Mouse (Mus musculus) bone marrow, adult 2 months (tissue): ENCODE measurements at regions not wholly inside any gene's neighbourhood (a gene's known extent, or its start where the extent isn't known, plus 50 kb on each side); places are given as distances from the start of the nearest gene placed in this dataset.

Experiments
- H3K27ac ChIP-seq: fragments of 200-500 bp; 2 replicates; pipeline ENCODE4 v1.5.1; 2012; ENCODE audit warnings: low read depth, mild to moderate bottlenecking, control low read depth, inconsistent platforms, low read length; ENCODE audit not compliant: control insufficient read depth, poor library complexity, insufficient read depth
- H3K4me1 ChIP-seq: fragments of 200-500 bp; 2 replicates; pipeline ENCODE4 v1.6.1; 2011; ENCODE audit warnings: low read length; ENCODE audit not compliant: control insufficient read depth, insufficient read depth
- H3K4me3 ChIP-seq: fragments of 200-500 bp; replicated peaks from 2 replicates; pipeline ENCODE3; 2011; ENCODE audit warnings: mild to moderate bottlenecking, low read depth, low read length, control low read depth; ENCODE audit not compliant: control insufficient read depth
- CTCF ChIP-seq: fragments of 200-500 bp; IDR thresholded peaks from 2 replicates; pipeline ENCODE4 v1.5.1; 2011; ENCODE audit warnings: low read length, control low read depth; ENCODE audit not compliant: control insufficient read depth, insufficient read depth
- POLR2A ChIP-seq: fragments of 200-500 bp; IDR thresholded peaks from 2 replicates; pipeline ENCODE4 v1.6.1; 2011; ENCODE audit warnings: low read depth, mild to moderate bottlenecking, control low read depth, low read length, borderline replicate concordance; ENCODE audit not compliant: control insufficient read depth
- WGBS: fragments of 180-500 bp; shearing (Covaris S2); methylation state at CpG from one replicate; pipeline ENCODE4 v1.1.7; 2018; 5-methylcytosine and 5-hydroxymethylcytosine counted together

- no peak overlapping the region for H3K4me3 ChIP-seq
- H3K27ac ChIP-seq, result no peak overlapping the region
- no peaks in the 10 kb centered on the region for H3K4me1 ChIP-seq
- TF ChIP-seq POLR2A (no peak), CTCF (no peak)
- 61% methylated on average over 7 of the region's 7 CpGs for WGBS
Observed at GRCm38 (mm10) chr9:33000691-33001164, 364.7 kb downstream of the Ets1 start.

DNA sequence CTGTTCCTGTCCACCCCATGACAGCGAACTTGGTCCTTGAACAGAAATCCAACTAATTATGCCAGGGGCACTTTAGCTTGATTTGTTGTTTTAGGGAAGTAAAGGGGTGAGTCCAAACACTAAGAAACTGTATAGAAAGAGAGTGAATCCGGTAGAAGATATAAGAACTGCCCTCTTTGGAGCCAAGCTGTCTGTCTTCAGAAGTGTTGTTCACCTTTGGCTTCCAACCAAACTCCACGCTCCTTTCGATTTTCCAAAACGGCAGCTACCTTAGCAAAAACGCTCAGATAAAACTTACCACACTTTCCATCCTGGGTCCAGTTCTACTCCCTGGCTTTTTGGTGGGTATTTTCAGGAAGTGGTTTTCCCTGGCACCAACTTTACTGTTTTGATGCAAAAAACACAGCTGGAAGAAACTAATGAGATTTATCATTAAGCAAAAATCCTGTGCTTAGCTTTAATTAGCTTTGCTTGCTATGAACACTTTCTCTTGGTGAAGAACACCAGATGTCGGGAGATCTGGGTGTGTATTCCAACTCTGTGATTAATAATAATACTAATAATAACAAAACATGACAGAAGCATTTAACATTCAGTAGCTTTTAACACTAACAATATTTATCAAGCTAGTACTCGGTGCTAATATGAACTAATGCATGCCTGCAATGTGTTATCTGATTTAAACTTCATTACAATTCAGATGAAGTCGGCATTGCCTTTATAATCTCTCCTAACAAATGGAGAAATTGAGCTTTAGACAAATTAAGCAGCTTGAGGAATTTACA lies 365.3 kb downstream of the Ets1 start:
- Histone ChIP-seq H3K4me3 (no peak overlapping the region), H3K27ac (no peak overlapping the region), H3K4me1 (no peaks in the 10 kb centered on the region)
- TF ChIP-seq POLR2A (no peak), CTCF (no peak)
- 63% methylated on average over 9 of the region's 9 CpGs for WGBS

GRCm38 (mm10) chr9:33003880-33004279 lies 367.9 kb downstream of the Ets1 start:
- no peak for TF ChIP-seq CTCF
- TF ChIP-seq POLR2A, result no peak
- WGBS, result 81% methylated on average over 1 of the region's 1 CpGs
- no peaks in the 10 kb centered on the region for H3K4me1 ChIP-seq

GRCm38 (mm10) chr9:33004536-33004935 lies 368.5 kb downstream of the Ets1 start:
- TF ChIP-seq CTCF (no peak), POLR2A (no peak)
- no peak overlapping the region for H3K27ac ChIP-seq
- H3K4me1 ChIP-seq, result no peaks in the 10 kb centered on the region
- no peak overlapping the region for H3K4me3 ChIP-seq
- WGBS, result 83% methylated on average over 3 of the region's 3 CpGs

More at GRCm38 (mm10) chr9:33003880-33004279, 367.9 kb downstream of the Ets1 start:
- Histone ChIP-seq H3K27ac (no peak overlapping the region), H3K4me3 (no peak overlapping the region)

- Histone ChIP-seq H3K27ac (no peak overlapping the region), H3K4me3 (no peak overlapping the region), H3K4me1 (no peaks in the 10 kb centered on the region)
- TF ChIP-seq POLR2A (no peak), CTCF (no peak)
- WGBS, result 59% methylated on average over 3 of the region's 3 CpGs
Observed at GRCm38 (mm10) chr9:33007456-33008063, 371.5 kb downstream of the Ets1 start.

GRCm38 (mm10) chr9:33011241-33011640 lies 375.2 kb downstream of the Ets1 start:
- Histone ChIP-seq H3K4me3 (no peak overlapping the region), H3K4me1 (no peaks in the 10 kb centered on the region), H3K27ac (no peak overlapping the region)
- no peak for TF ChIP-seq CTCF
- TF ChIP-seq POLR2A, result no peak

DNA sequence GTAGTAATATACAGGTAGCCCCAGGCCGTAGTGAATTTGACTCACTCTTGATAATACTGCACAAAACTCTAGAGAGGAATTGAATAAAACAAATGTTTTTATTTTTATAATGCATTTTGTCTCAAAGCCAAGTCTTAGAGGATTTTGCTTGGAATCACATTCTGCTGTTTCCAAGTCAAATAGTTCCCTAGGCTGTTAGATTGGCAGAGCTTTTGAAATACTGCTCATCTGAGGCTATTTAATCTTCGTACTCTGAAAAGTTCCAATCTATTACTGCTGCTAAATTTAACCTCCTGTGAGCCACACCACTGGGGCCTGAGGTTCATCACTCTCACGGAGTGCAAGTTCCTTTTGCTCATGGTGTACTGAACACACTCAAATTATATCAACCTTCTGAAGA lies 399.4 kb downstream of the Ets1 start:
- Histone ChIP-seq H3K4me1 (no peaks in the 10 kb centered on the region), H3K4me3 (no peak overlapping the region), H3K27ac (no peak overlapping the region)
- WGBS, result 70% methylated on average over 3 of the region's 3 CpGs
- no peak for TF ChIP-seq CTCF
- TF ChIP-seq POLR2A, result no peak

- Histone ChIP-seq H3K27ac (no peak overlapping the region), H3K4me1 (no peaks in the 10 kb centered on the region), H3K4me3 (no peak overlapping the region)
- 71% methylated on average over 4 of the region's 4 CpGs for WGBS
- TF ChIP-seq CTCF (no peak), POLR2A (no peak)
Observed at GRCm38 (mm10) chr9:33039221-33039790, 403.3 kb downstream of the Ets1 start.
